Mouse (Mus musculus) right cerebral cortex, postnatal 14 days (tissue): ENCODE results near the gene Rangrf.
"Not testable (repeated sequence)": the region's sequence is repeated elsewhere in the genome, so short reads cannot be mapped to it uniquely, and the experiment has no call there.

Experiments used
- DNase-seq: peaks from one replicate; pipeline ENCODE4 v3.0.0; 2022

Rangrf gene

GRCm38 (mm10) chr11:68942731-68943130 lies 32.3 kb downstream of the Rangrf start:
- no peak for DNase-seq

GRCm38 (mm10) chr11:68940516-68940915 lies 34.5 kb downstream of the Rangrf start:
- DNase-seq: no peak

- peak; percentile 75 for DNase-seq
Observed at GRCm38 (mm10) chr11:68939451-68940304, 35.3 kb downstream of the Rangrf start.

DNA sequence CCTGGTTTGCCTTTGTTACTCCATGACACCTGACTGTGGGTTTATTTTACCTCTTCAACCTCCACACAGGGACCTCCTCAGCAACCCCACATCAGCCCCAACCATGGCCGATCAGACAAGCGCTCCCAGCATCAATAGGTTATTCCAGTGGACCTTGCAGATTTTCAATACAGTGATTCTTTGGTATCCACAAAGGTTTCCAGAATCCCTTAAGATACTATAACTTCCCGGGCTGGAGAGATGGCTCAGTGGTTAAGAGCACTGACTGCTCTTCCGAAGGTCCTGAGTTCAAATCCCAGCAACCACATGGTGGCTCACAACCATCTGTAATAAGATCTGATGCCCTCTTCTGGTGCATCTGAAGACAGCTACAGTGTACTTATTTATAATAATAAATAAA lies 38.0 kb downstream of the Rangrf start:
- not testable (repeated sequence) for DNase-seq

GRCm38 (mm10) chr11:68933885-68934507 lies 41.0 kb downstream of the Rangrf start:
- DNase-seq: no peak

DNA sequence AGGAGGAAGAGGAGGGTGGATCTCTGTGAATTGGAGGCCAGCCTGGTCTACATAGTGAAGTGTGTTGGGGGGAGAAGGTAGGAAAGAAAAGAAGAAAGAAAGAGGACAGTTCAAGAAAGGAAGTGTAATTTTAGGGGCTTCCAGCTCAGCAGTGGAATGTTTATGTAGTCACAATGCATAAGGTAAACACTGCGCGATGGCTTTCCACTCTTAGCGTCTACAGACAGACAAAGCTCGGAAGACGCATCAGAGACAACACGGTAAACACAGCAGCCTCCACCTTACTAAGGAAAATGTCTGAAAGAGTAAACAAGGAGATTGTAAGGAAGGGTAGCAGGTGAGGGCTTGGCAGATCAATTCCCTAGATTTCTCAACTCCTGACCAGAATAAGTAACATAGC lies 45.0 kb downstream of the Rangrf start:
- no peak for DNase-seq

DNA sequence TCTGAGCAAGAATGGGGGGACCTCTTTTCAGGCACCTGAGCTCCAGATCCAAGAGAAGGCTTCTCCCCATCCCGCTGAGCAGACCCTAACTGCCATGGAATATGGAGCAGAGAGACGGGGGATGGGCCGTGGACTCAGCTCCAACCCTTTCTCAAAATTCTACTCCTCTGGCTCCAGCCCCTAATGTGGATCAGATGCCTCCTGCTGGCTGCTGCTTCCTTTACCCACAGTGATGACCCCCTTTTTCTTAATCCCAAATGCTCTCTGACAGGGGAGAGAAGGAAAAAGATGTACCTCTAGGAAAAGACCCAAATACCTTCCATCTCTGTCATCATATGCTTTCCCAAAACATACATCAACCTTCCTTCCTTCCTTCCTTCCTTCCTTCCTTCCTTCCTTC lies 48.0 kb downstream of the Rangrf start, which contains the start of gene Odf4:
Gene Odf4 (minus strand): TSS at position 101 of the 400 bp plus-strand sequence.
- DNase-seq: no peak

DNA sequence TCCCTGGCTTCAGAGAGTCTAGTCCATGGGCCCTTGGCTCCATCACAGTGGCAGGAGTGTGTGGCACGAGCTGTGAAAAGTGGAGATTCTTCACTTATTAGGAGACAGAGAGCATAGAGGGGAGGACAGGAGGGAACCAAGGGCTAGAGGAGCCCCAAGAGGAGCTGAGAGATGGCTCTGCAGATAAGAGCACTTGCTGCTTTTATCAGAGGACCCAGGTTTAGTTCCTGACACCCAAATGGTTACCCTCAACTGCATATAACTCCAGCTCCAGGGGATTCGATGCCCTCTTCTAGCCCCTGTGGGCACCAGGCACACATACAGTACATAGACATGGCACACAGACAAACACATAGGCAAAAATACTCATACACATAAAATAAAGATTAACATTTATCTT lies 50.2 kb downstream of the Rangrf start:
- no peak for DNase-seq

- no peak for DNase-seq
Observed at GRCm38 (mm10) chr11:68923191-68923590, 51.8 kb downstream of the Rangrf start.
